Mouse (Mus musculus) lung, postnatal 14 days (tissue): ENCODE data around the gene Dnajc24.
A peak's percentile ranks its signal among the peaks of the same experiment; 100 is the strongest.

Experiments
- DNase-seq: peaks from one replicate; pipeline ENCODE4 v3.0.0; 2021

Dnajc24 gene

DNA sequence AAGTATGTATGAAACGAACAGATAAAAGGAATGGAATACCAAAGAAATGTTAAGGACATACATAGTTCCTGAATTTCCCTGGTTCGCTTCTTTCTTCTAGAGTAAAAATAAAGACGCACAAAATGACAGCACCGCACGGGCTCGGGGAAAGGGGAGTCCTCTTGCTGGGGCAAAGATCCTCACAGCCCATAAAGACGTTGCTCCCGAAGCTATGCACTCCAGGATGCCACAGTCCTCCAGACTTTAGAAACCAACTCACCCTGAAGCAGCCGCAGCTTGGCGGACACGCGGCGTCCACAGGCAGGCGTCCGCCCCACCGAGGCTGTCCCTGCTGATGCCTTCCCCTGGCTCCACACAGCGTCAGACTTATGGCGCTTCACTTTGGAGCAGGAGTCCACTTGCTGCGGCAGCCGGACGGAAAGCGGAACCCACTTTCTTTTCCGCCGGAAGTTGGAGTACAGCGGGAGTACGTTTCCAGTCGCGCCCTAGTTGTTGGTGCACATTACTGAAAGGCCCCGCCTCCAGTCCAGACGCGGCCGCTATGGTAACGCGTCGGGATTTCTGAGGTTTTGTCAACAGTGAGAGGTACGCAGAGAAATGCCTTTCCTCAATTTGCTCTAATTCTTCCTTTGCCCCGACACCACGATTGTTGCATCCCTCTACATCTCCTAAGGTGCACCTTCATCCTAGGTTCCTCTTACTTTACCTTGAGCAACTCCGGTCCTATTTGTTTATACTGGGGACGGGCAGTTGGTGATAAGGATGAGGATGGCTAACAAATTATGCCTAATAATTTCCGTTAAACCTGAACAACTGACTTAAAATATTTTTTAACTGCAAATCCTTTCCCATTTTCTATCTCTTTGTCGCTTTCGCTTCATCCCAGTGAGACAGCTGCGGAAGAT is at the start of gene Dnajc24:
Gene Dnajc24, minus strand, starts transcription at position 715 of the 905 bp plus-strand sequence.
- peak; percentile 87 for DNase-seq

DNA sequence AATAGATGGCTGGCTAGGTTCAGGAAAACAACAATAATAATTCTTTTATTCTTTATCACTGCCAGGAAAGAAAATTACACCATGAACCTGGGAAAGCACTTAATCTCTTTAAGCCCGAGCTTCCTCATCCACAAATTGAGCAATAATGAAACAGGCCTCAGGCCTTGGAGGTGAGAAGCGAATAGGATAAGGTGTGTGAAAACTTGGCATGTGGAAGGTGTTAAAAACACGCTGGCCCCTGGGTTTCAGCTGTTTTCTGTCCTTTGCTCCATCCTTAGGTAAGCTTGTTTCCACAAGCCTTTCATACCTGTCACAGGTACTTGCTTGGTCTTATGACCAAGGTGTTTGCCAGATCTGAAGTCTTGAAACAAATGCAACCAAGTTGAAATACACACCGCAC is 43.3 kb upstream of the Dnajc24 start:
- no peak for DNase-seq

DNA sequence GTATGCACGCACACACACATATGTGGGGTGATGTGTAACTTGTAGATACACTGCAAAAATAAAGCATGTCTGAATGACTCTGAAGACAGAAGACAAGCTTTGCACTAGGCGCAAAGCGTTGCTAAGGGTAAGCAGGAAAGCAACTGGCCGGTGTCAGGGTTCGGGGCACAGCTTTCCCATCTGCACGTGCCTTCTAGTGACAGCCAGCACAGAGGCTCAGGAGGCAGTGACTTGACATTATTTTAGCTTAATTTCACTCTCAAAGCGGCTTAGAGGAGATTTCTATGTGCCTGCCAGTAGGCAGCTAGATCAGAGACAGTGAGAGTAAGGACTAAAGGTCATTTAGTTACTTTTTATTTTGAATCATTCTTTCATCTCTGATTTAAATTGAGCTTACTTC is 39.1 kb upstream of the Dnajc24 start:
- DNase-seq, result no peak

- DNase-seq, result no peak
These were observed 38.6 kb upstream of the Dnajc24 start for GRCm38 (mm10) chr2:106041961-106042360.

DNA sequence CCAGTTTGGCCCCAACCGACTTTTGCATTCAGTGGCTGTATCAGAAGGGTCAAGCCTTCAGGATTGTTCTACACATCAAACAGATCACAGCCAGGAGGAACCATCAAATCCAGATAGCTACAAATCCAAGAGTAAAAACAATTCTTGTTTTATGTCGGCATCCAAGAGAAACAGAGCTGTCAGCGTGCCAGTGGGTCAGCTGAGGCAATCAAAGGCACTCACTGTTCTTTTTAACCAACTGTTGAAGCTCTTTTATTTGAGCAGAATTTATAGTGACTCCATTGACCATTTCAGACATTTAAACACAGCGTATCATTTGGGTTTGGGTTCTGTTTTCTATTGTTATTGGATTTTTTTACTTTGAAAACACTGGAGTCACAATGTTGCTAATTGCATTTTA is 34.9 kb upstream of the Dnajc24 start:
- DNase-seq, result no peak

DNA sequence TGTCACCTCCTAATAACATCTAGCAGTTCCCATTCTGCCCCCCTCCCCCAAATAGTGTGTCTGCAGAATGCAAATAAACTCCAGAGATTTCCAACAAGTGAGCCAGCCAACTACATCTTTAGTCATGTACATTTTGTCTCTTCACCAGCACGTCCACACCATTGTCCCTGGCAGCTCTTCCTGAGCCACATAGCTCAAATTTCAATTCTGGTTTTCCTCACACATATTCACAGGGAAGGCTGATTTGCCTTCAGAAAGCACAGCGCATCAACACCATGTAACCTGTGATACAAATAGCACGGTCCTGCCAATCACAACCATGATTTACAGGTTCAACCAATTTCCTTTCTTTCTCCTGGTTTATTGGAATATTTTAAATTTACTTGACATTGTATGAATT is 21.5 kb upstream of the Dnajc24 start:
- no peak for DNase-seq

- no peak for DNase-seq
These were observed 5.1 kb upstream of the Dnajc24 start for GRCm38 (mm10) chr2:106008415-106008814.

GRCm38 (mm10) chr2:105987999-105988398 is 15.3 kb downstream of the Dnajc24 start:
- no peak for DNase-seq

DNA sequence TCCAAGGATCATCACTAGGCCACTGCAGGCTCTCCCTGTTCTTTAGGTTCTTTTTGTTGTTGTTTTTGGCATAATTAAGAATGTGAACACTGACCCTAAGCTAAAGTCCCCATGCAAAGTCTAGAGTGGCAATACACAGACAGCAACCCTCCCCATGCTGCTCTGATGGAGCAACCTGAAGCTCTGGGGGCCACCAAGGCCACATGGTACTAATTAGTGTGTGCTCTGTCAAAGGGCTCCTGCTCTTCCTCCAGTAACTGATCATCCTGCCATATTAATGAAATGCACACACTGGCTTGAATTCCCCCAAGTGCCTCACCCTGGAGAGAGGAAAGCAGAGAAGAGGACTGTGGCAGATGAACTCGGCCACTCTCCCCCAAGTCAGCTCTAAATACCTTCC is 16.2 kb downstream of the Dnajc24 start:
- no peak for DNase-seq

- no peak for DNase-seq
These were observed 18.1 kb downstream of the Dnajc24 start for GRCm38 (mm10) chr2:105985206-105985605.

GRCm38 (mm10) chr2:105978065-105978464 is 25.3 kb downstream of the Dnajc24 start:
- DNase-seq, result no peak

- no peak for DNase-seq
These were observed 29.4 kb downstream of the Dnajc24 start for GRCm38 (mm10) chr2:105973941-105974340.

- no peak for DNase-seq
These were observed 39.9 kb downstream of the Dnajc24 start for GRCm38 (mm10) chr2:105963447-105963846.

DNA sequence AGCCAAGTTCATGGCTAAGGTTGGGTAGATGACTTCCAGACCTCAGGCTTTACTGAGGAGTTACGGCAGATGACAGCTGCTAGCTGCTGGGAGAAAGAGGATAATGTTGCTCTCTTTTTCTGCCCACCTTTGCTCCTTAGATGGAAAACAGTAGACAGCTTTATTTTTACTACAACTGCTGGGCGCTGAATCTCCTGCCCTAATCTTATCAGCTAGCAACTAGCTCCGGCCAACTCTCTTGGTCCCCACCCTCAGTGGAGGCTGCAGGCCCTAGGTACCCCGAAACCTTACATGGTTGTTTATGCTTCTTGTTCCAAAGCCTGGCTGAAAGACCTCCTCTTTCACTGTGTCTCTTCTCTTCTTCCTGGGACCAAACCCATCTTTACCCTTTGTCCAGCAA is 49.5 kb downstream of the Dnajc24 start:
- DNase-seq, result no peak

- DNase-seq, result no peak
These were observed 51.9 kb downstream of the Dnajc24 start for GRCm38 (mm10) chr2:105951350-105951940.

GRCm38 (mm10) chr2:105950131-105950530 is 53.2 kb downstream of the Dnajc24 start:
- no peak for DNase-seq

- DNase-seq, result no peak
These were observed 85.6 kb downstream of the Dnajc24 start for GRCm38 (mm10) chr2:105917623-105918346.
